Mouse (Mus musculus) kidney, embryonic 14.5 days (tissue): ENCODE results near the gene Rbpj. TPM values are rescaled to one million over a fixed set of nuclear protein-coding genes. Genes with fewer than 3 reads are reported as not detected.

Experiments
- ATAC-seq: fragments of 200-750 bp; cut with Nextera tagmentation; 2 replicates; pipeline ENCODE4 v1.8.0; 2017; ENCODE audit warnings: moderate number of reproducible peaks, mild to moderate bottlenecking, moderate TSS enrichment, moderate library complexity; ENCODE audit not compliant: low FRiP score, low TSS enrichment
- H3K27ac ChIP-seq: fragments of 300-500 bp; sonication (generic); 2 replicates; pipeline ENCODE4 v1.5.1; 2014; ENCODE audit warnings: low read depth, mild to moderate bottlenecking, low read length, moderate library complexity, mixed read lengths
- H3K27me3 ChIP-seq: fragments of 300-500 bp; sonication (generic); 2 replicates; pipeline ENCODE4 v1.6.1; 2014; ENCODE audit warnings: mild to moderate bottlenecking, low read length; ENCODE audit not compliant: control insufficient read depth, insufficient read depth
- H3K36me3 ChIP-seq: fragments of 300-500 bp; sonication (generic); 2 replicates; pipeline ENCODE4 v1.6.1; 2014; ENCODE audit warnings: low read length, mixed read lengths; ENCODE audit not compliant: control insufficient read depth, insufficient read depth
- H3K4me1 ChIP-seq: fragments of 300-500 bp; sonication (generic); 2 replicates; pipeline ENCODE4 v1.6.1; 2014; ENCODE audit warnings: low read length, mixed read lengths; ENCODE audit not compliant: control insufficient read depth, insufficient read depth
- H3K4me2 ChIP-seq: fragments of 300-500 bp; sonication (generic); replicated peaks from 2 replicates; pipeline ENCODE4 v1.6.1; 2014; ENCODE audit warnings: low read depth, mild to moderate bottlenecking, low read length
- H3K4me3 ChIP-seq: fragments of 300-500 bp; sonication (generic); 2 replicates; pipeline ENCODE4 v1.5.1; 2014; ENCODE audit warnings: mild to moderate bottlenecking, low read length
- H3K9ac ChIP-seq: fragments of 300-500 bp; sonication (generic); 2 replicates; pipeline ENCODE4 v1.6.1; 2014; ENCODE audit warnings: low read depth, mild to moderate bottlenecking, low read length, moderate library complexity
- H3K9me3 ChIP-seq: fragments of 300-500 bp; sonication (generic); 2 replicates; pipeline ENCODE4 v1.6.1; 2016; ENCODE audit warnings: low read length; ENCODE audit not compliant: control insufficient read depth
- WGBS: fragments of 180-500 bp; shearing (Covaris S2); extraction: QIAGEN DNeasy Blood & Tissue Kit; methylation state at CpG from one replicate; pipeline ENCODE4 v1.1.7; 2014; 5-methylcytosine and 5-hydroxymethylcytosine counted together
- polyA plus RNA-seq: library from polyadenylated mRNA; unstranded; fragments of >200 nt; fragmentation: Nextera tagmentation; extraction: Ambion mirVana; gene quantifications from 2 replicates; pipeline ENCODE4 v1.2.1, GENCODE M21; 2014

The Rbpj gene
- polyA plus RNA-seq, 1 experiment from 2014 or later: 47.4 TPM

GRCm38 (mm10) chr5:53439655-53440054 is 26.3 kb upstream of the Rbpj start:
- Histone ChIP-seq H3K27me3 (no peaks in the 10 kb centered on the region), H3K27ac (no peak overlapping the region), H3K36me3 (no peaks in the 10 kb centered on the region), H3K9me3 (no peaks in the 10 kb centered on the region), H3K4me2 (no peak overlapping the region), H3K9ac (no peak overlapping the region), H3K4me3 (no peak overlapping the region), H3K4me1 (no peaks in the 10 kb centered on the region)
- no peak for ATAC-seq
- 38% methylated on average over 3 of the region's 3 CpGs for WGBS

- H3K9ac ChIP-seq: no peak overlapping the region
- H3K4me2 ChIP-seq: no peak overlapping the region
- no peaks in the 10 kb centered on the region for H3K4me1 ChIP-seq
- H3K27me3 ChIP-seq: no peaks in the 10 kb centered on the region
- no peak overlapping the region for H3K27ac ChIP-seq
- 82% methylated on average over 5 of the region's 5 CpGs for WGBS
- H3K9me3 ChIP-seq: no peaks in the 10 kb centered on the region
- ATAC-seq: no peak
- H3K36me3 ChIP-seq: no peaks in the 10 kb centered on the region
- no peak overlapping the region for H3K4me3 ChIP-seq
These were observed 21.9 kb upstream of the Rbpj start for GRCm38 (mm10) chr5:53444030-53444429.

GRCm38 (mm10) chr5:53450945-53451344 is 15.0 kb upstream of the Rbpj start:
- Histone ChIP-seq H3K4me2 (no peak overlapping the region), H3K4me3 (no peak overlapping the region), H3K27ac (no peak overlapping the region), H3K36me3 (no peaks in the 10 kb centered on the region), H3K9me3 (no peaks in the 10 kb centered on the region), H3K4me1 (0 out of 2 replicates have a peak, but pooled peaks cover 4% of the 10 kb centered on the region), H3K27me3 (no peaks in the 10 kb centered on the region), H3K9ac (no peak overlapping the region)
- 55% methylated on average over 9 of the region's 9 CpGs for whole genome bisulfite sequencing
- no peak for ATAC-seq

- Histone ChIP-seq H3K36me3 (no peaks in the 10 kb centered on the region), H3K4me2 (no peak overlapping the region), H3K9me3 (no peaks in the 10 kb centered on the region), H3K9ac (no peak overlapping the region), H3K27me3 (no peaks in the 10 kb centered on the region), H3K4me1 (0 out of 2 replicates have a peak, but pooled peaks cover 4% of the 10 kb centered on the region), H3K27ac (no peak overlapping the region), H3K4me3 (no peak overlapping the region)
- no peak for ATAC-seq
- 90% methylated on average over 8 of the region's 8 CpGs for WGBS
These were observed 14.1 kb upstream of the Rbpj start for GRCm38 (mm10) chr5:53451829-53452228.

GRCm38 (mm10) chr5:53452920-53453319 is 13.0 kb upstream of the Rbpj start:
- peak; percentile 66; the same call in 1 of the 2 replicates for ATAC-seq

GRCm38 (mm10) chr5:53454706-53455105 is 11.2 kb upstream of the Rbpj start:
- no peak overlapping the region for H3K4me3 ChIP-seq
- H3K36me3 ChIP-seq: no peaks in the 10 kb centered on the region
- no peaks in the 10 kb centered on the region for H3K27me3 ChIP-seq
- H3K4me1 ChIP-seq: 0 out of 2 replicates have a peak, but pooled peaks cover 4% of the 10 kb centered on the region
- H3K9ac ChIP-seq: no peak overlapping the region
- H3K4me2 ChIP-seq: no peak overlapping the region
- no peaks in the 10 kb centered on the region for H3K9me3 ChIP-seq
- no peak for ATAC-seq
- WGBS: 87% methylated on average over 9 of the region's 9 CpGs
- H3K27ac ChIP-seq: no peak overlapping the region

More at GRCm38 (mm10) chr5:53452920-53453319, 13.0 kb upstream of the Rbpj start:
- Histone ChIP-seq H3K36me3 (no peaks in the 10 kb centered on the region), H3K4me2 (no peak overlapping the region), H3K4me3 (no peak overlapping the region), H3K4me1 (0 out of 2 replicates have a peak, but pooled peaks cover 4% of the 10 kb centered on the region), H3K27me3 (no peaks in the 10 kb centered on the region), H3K9me3 (no peaks in the 10 kb centered on the region), H3K9ac (no peak overlapping the region), H3K27ac (no peak overlapping the region)
- 45% methylated on average over 3 of the region's 3 CpGs for WGBS

- no peaks in the 10 kb centered on the region for H3K27me3 ChIP-seq
- 0 out of 2 replicates have a peak, but pooled peaks cover 4% of the 10 kb centered on the region for H3K4me1 ChIP-seq
- H3K4me2 ChIP-seq: no peak overlapping the region
- no peak for ATAC-seq
- H3K9ac ChIP-seq: no peak overlapping the region
- H3K27ac ChIP-seq: no peak overlapping the region
- no peak overlapping the region for H3K4me3 ChIP-seq
- H3K36me3 ChIP-seq: no peaks in the 10 kb centered on the region
- 87% methylated on average over 5 of the region's 5 CpGs for WGBS
- no peaks in the 10 kb centered on the region for H3K9me3 ChIP-seq
These were observed 10.5 kb upstream of the Rbpj start for GRCm38 (mm10) chr5:53455459-53455858.

GRCm38 (mm10) chr5:53460196-53460595 is 5.8 kb upstream of the Rbpj start:
- Histone ChIP-seq H3K27me3 (no peaks in the 10 kb centered on the region), H3K9me3 (no peaks in the 10 kb centered on the region), H3K4me2 (no peak overlapping the region), H3K4me3 (no peak overlapping the region), H3K27ac (no peak overlapping the region), H3K9ac (no peak overlapping the region), H3K4me1 (0 out of 2 replicates have a peak, but pooled peaks cover 2% of the 10 kb centered on the region), H3K36me3 (no peaks in the 10 kb centered on the region)
- 71% methylated on average over 5 of the region's 5 CpGs for WGBS
- no peak for ATAC-seq

- Histone ChIP-seq H3K9me3 (no peaks in the 10 kb centered on the region), H3K36me3 (no peaks in the 10 kb centered on the region), H3K27ac (no peak overlapping the region), H3K9ac (no peak overlapping the region), H3K4me1 (0 out of 2 replicates have a peak, but pooled peaks cover 2% of the 10 kb centered on the region), H3K27me3 (no peaks in the 10 kb centered on the region), H3K4me2 (no peak overlapping the region), H3K4me3 (no peak overlapping the region)
- 67% methylated on average over 11 of the region's 11 CpGs for WGBS
- 0 out of 2 replicates have a peak, but pooled peaks have one; percentile 39 for ATAC-seq
These were observed 2.6 kb upstream of the Rbpj start for GRCm38 (mm10) chr5:53463098-53464018.
